Mouse (Mus musculus) kidney, embryonic 15.5 days (tissue): Measurements from ENCODE around the gene Tmem150b. TPM values are rescaled to one million over a fixed set of nuclear protein-coding genes. Genes with fewer than 3 reads are reported as not detected.
A peak's percentile ranks its signal among the peaks of the same experiment; 100 is the strongest.

ENCODE experiments used
- ATAC-seq: fragments of 200-750 bp; cut with Nextera tagmentation; replicated peaks from 2 replicates; pipeline ENCODE4 v1.8.0; 2017; ENCODE audit warnings: moderate TSS enrichment; ENCODE audit not compliant: low FRiP score
- H3K27ac ChIP-seq: fragments of 300-500 bp; sonication (generic); 2 replicates; pipeline ENCODE4 v1.5.1; 2015; ENCODE audit warnings: mild to moderate bottlenecking, inconsistent platforms
- H3K27me3 ChIP-seq: fragments of 300-500 bp; sonication (generic); 2 replicates; pipeline ENCODE4 v1.6.1; 2015; ENCODE audit warnings: inconsistent platforms
- H3K36me3 ChIP-seq: fragments of 300-500 bp; sonication (generic); 2 replicates; pipeline ENCODE4 v1.6.1; 2015; ENCODE audit warnings: inconsistent platforms
- H3K4me1 ChIP-seq: fragments of 300-500 bp; sonication (generic); 2 replicates; pipeline ENCODE4 v1.6.1; 2015; ENCODE audit warnings: inconsistent platforms
- H3K4me2 ChIP-seq: fragments of 300-500 bp; sonication (generic); 2 replicates; pipeline ENCODE4 v1.6.1; 2015; ENCODE audit warnings: moderate library complexity, mild to moderate bottlenecking, inconsistent platforms
- H3K4me3 ChIP-seq: fragments of 300-500 bp; sonication (generic); replicated peaks from 2 replicates; pipeline ENCODE4 v1.5.1; 2015; ENCODE audit warnings: mild to moderate bottlenecking, inconsistent platforms
- H3K9ac ChIP-seq: fragments of 300-500 bp; sonication (generic); 2 replicates; pipeline ENCODE4 v1.6.1; 2015; ENCODE audit warnings: mild to moderate bottlenecking, inconsistent platforms
- H3K9me3 ChIP-seq: fragments of 300-500 bp; sonication (generic); replicated peaks from 2 replicates; pipeline ENCODE4 v1.6.1; 2016; ENCODE audit warnings: inconsistent platforms
- WGBS: fragments of 180-500 bp; shearing (Covaris S2); methylation state at CpG from one replicate; pipeline ENCODE4 v1.1.7; 2015; ENCODE audit warnings: mixed read lengths; 5-methylcytosine and 5-hydroxymethylcytosine counted together
- polyA plus RNA-seq: library from polyadenylated mRNA; unstranded; fragments of >200 nt; fragmentation: Nextera tagmentation; extraction: Ambion mirVana; gene quantifications from 2 replicates; pipeline ENCODE4 v1.2.1, GENCODE M21; 2015

The Tmem150b gene
- polyA plus RNA-seq, 1 experiment from 2014 or later, result 0.12 TPM

GRCm38 (mm10) chr7:4719276-4719675 lies 5.8 kb downstream of the Tmem150b start:
- Histone ChIP-seq H3K4me2 (no peak overlapping the region), H3K9me3 (no peaks in the 10 kb centered on the region), H3K36me3 (peaks cover 24% of the 10 kb centered on the region), H3K9ac (no peak overlapping the region), H3K27me3 (no peaks in the 10 kb centered on the region), H3K4me3 (no peak overlapping the region), H3K4me1 (0 out of 2 replicates have a peak, but pooled peaks cover 2% of the 10 kb centered on the region), H3K27ac (no peak overlapping the region)
- 89% methylated on average over 3 of the region's 3 CpGs for WGBS
- no peak for ATAC-seq

GRCm38 (mm10) chr7:4716955-4717354 lies 8.1 kb downstream of the Tmem150b start:
- Histone ChIP-seq H3K9me3 (no peaks in the 10 kb centered on the region), H3K4me3 (no peak overlapping the region), H3K36me3 (peaks cover 47% of the 10 kb centered on the region), H3K9ac (no peak overlapping the region), H3K27ac (no peak overlapping the region), H3K27me3 (no peaks in the 10 kb centered on the region), H3K4me2 (no peak overlapping the region), H3K4me1 (0 out of 2 replicates have a peak, but pooled peaks cover 2% of the 10 kb centered on the region)
- ATAC-seq, result no peak
- WGBS, result 57% methylated on average over 6 of the region's 6 CpGs

- Histone ChIP-seq H3K4me3 (no peak overlapping the region), H3K4me1 (0 out of 2 replicates have a peak, but pooled peaks cover 2% of the 10 kb centered on the region), H3K27me3 (no peaks in the 10 kb centered on the region), H3K9ac (no peak overlapping the region), H3K9me3 (no peaks in the 10 kb centered on the region), H3K36me3 (peaks cover 89% of the 10 kb centered on the region), H3K4me2 (no peak overlapping the region), H3K27ac (no peak overlapping the region)
- WGBS, result 89% methylated on average over 3 of the region's 3 CpGs
- ATAC-seq, result no peak
These were observed 12.5 kb downstream of the Tmem150b start for GRCm38 (mm10) chr7:4712594-4712993.

- H3K9me3 ChIP-seq, result no peaks in the 10 kb centered on the region
- H3K36me3 ChIP-seq, result peaks cover 78% of the 10 kb centered on the region
- H3K4me3 ChIP-seq, result no peak overlapping the region
- H3K4me2 ChIP-seq, result no peak overlapping the region
- no peaks in the 10 kb centered on the region for H3K4me1 ChIP-seq
- no peak overlapping the region for H3K9ac ChIP-seq
- no peak overlapping the region for H3K27ac ChIP-seq
- no peak for ATAC-seq
- 43% methylated on average over 18 of the region's 18 CpGs for WGBS
- H3K27me3 ChIP-seq, result no peaks in the 10 kb centered on the region
These were observed 20.0 kb downstream of the Tmem150b start for GRCm38 (mm10) chr7:4705098-4705497.

- no peak for ATAC-seq
- H3K9me3 ChIP-seq, result no peaks in the 10 kb centered on the region
These were observed 21.9 kb downstream of the Tmem150b start for GRCm38 (mm10) chr7:4703195-4703594.

GRCm38 (mm10) chr7:4702334-4702733 lies 22.7 kb downstream of the Tmem150b start:
- Histone ChIP-seq H3K4me3 (no peak overlapping the region), H3K27ac (no peak overlapping the region), H3K9me3 (no peaks in the 10 kb centered on the region), H3K27me3 (no peaks in the 10 kb centered on the region), H3K4me2 (no peak overlapping the region), H3K36me3 (peaks cover 77% of the 10 kb centered on the region), H3K9ac (no peak overlapping the region), H3K4me1 (no peaks in the 10 kb centered on the region)
- 45% methylated on average over 8 of the region's 8 CpGs for WGBS
- ATAC-seq, result peak; percentile 59; the same call in 1 of the 2 replicates

More at GRCm38 (mm10) chr7:4703195-4703594, 21.9 kb downstream of the Tmem150b start:
- H3K27me3 ChIP-seq, result no peaks in the 10 kb centered on the region
- 92% methylated on average over 7 of the region's 7 CpGs for WGBS
- no peak overlapping the region for H3K4me3 ChIP-seq
- no peak overlapping the region for H3K27ac ChIP-seq
- H3K4me2 ChIP-seq, result no peak overlapping the region
- peaks cover 78% of the 10 kb centered on the region for H3K36me3 ChIP-seq
- H3K9ac ChIP-seq, result no peak overlapping the region
- no peaks in the 10 kb centered on the region for H3K4me1 ChIP-seq

- H3K4me3 ChIP-seq, result no peak overlapping the region
- peaks cover 15% of the 10 kb centered on the region for H3K4me1 ChIP-seq
- H3K9me3 ChIP-seq, result no peaks in the 10 kb centered on the region
- no peak overlapping the region for H3K4me2 ChIP-seq
- no peaks in the 10 kb centered on the region for H3K27me3 ChIP-seq
- no peak overlapping the region for H3K27ac ChIP-seq
- ATAC-seq, result no peak
- H3K36me3 ChIP-seq, result peaks cover 48% of the 10 kb centered on the region
- WGBS, result 85% methylated on average over 6 of the region's 6 CpGs
- H3K9ac ChIP-seq, result no peak overlapping the region
These were observed 32.0 kb downstream of the Tmem150b start for GRCm38 (mm10) chr7:4693004-4693403.

GRCm38 (mm10) chr7:4690951-4691653 lies 33.9 kb downstream of the Tmem150b start:
- Histone ChIP-seq H3K4me1 (peaks cover 15% of the 10 kb centered on the region), H3K27me3 (no peaks in the 10 kb centered on the region), H3K4me2 (peak overlapping the region; percentile 94), H3K27ac (peak overlapping the region; percentile 83), H3K36me3 (peaks cover 31% of the 10 kb centered on the region), H3K9ac (peak overlapping the region; percentile 98), H3K4me3 (peak overlapping the region; percentile 78), H3K9me3 (no peaks in the 10 kb centered on the region)
- WGBS, result 5% methylated on average over 18 of the region's 35 CpGs
- peak; percentile 76 for ATAC-seq

GRCm38 (mm10) chr7:4690387-4690786 lies 34.7 kb downstream of the Tmem150b start, which contains the start of gene Brsk1:
Brsk1 (plus strand) TSS chr7:4690604.
- peak within 1 kb of the TSS; percentile 94 for H3K4me2 ChIP-seq
- no peaks in the 10 kb centered on the region for H3K9me3 ChIP-seq
- peaks cover 24% of the 10 kb centered on the region for H3K36me3 ChIP-seq
- WGBS, result 0% methylated on average over 5 of the region's 18 CpGs
- peak within 1 kb of the TSS; percentile 83 for H3K27ac ChIP-seq
- H3K27me3 ChIP-seq, result no peaks in the 10 kb centered on the region
- peak within 1 kb of the TSS; percentile 98 for H3K9ac ChIP-seq
- peak within 1 kb of the TSS; percentile 78 for H3K4me3 ChIP-seq
- H3K4me1 ChIP-seq, result peaks cover 15% of the 10 kb centered on the region
- ATAC-seq, result peak; percentile 77

- Histone ChIP-seq H3K9ac (peak within 1 kb of the TSS; percentile 59), H3K4me3 (peak within 1 kb of the TSS; percentile 89), H3K27me3 (no peaks in the 10 kb centered on the region), H3K27ac (peak within 1 kb of the TSS; percentile 81), H3K36me3 (peaks cover 28% of the 10 kb centered on the region), H3K4me2 (peak within 1 kb of the TSS; percentile 94), H3K4me1 (peaks cover 12% of the 10 kb centered on the region), H3K9me3 (no peaks in the 10 kb centered on the region)
- ATAC-seq, result peak; percentile 98
- WGBS, result under 1% methylated on average over 32 of the region's 32 CpGs
These were observed 40.2 kb downstream of the Tmem150b start, which contains the start of gene Hspbp1 for GRCm38 (mm10) chr7:4684632-4685417. Hspbp1 (minus strand) TSS chr7:4685068.

GRCm38 (mm10) chr7:4684203-4684602 lies 40.8 kb downstream of the Tmem150b start:
- ATAC-seq, result no peak
- Histone ChIP-seq H3K4me1 (peaks cover 12% of the 10 kb centered on the region), H3K4me3 (peak overlapping the region; percentile 89), H3K9ac (peak overlapping the region; percentile 59), H3K4me2 (peak overlapping the region; percentile 94), H3K27me3 (no peaks in the 10 kb centered on the region), H3K36me3 (peaks cover 34% of the 10 kb centered on the region), H3K9me3 (no peaks in the 10 kb centered on the region), H3K27ac (peak overlapping the region; percentile 81)
- 2% methylated on average over 13 of the region's 13 CpGs for WGBS

GRCm38 (mm10) chr7:4683307-4683706 lies 41.7 kb downstream of the Tmem150b start:
- Histone ChIP-seq H3K9me3 (no peaks in the 10 kb centered on the region), H3K4me2 (no peak overlapping the region), H3K4me1 (peaks cover 12% of the 10 kb centered on the region), H3K27ac (no peak overlapping the region), H3K27me3 (no peaks in the 10 kb centered on the region), H3K4me3 (no peak overlapping the region), H3K9ac (no peak overlapping the region), H3K36me3 (peaks cover 39% of the 10 kb centered on the region)
- WGBS, result 81% methylated on average over 5 of the region's 5 CpGs
- ATAC-seq, result no peak
